Mouse (Mus musculus) frontal cortex, postnatal 10 days (tissue): Measurements from ENCODE around the gene Whrn.
A peak's percentile ranks its signal among the peaks of the same experiment; 100 is the strongest.

Experiments used
- DNase-seq, 2 experiments: peaks; one replicate each; pipeline ENCODE4 v3.0.0; 2022; ENCODE audit warnings: low spot score in 2 of 2, mixed read lengths in 1 of 2

Whrn gene

DNA sequence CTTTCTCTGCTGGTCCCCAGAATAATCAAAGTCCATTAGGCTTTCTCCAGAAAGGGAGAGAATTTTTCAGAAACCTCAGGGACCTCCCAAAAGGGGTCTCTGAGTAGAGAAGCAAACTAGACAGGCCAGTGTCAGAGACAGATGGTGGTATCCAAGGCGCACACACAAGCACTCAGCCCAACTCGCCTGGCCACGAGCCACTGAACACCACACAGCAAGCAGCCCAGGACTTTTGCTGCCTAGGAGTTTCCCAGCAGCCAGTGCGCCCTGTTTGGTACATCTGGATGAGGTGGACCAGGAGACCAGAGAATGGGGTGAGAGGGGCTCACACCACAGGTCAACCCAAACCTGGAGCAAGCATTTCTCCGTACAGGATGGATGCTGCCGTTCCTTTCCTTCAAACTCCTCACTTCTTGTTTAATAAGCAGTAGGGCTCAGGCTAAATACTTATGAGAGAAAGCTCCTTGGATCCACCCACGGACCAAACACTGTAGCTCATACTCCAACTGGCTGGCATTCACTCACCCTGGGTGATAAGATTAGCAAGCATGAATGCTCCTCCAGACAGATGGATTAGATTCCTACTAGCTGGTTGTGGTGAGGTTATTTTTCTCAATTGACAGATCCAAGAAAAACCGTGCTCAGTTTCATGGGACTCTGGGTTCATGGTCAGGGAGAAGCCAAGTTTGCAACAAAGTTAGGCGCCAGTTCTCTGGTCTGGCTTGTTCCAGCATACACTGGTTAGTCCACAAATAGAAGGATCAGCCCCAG is 2.3 kb downstream of the Whrn start:
- no peak for DNase-seq

- DNase-seq = no peak
Measured at GRCm38 (mm10) chr4:63491521-63491920, 4.3 kb downstream of the Whrn start.

DNA sequence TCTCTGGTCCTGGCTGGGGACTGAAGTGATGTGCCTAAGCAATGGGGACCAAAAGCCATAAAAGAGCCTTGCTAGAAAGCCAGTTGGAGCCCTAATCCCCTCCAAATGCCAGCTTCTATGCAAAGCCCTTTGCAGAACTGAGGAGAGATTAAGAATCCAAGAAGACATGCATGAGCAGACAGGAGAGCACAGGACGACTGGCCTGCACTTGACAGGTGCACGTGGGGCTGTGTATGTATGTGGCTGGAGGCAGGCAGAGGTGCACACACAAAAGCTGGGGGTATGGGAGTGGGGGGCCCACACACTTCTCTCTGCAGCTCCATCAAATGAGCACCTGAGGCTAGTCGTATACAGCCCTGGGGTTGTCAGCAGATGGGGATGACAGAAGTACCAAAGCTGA is 5.6 kb downstream of the Whrn start:
- DNase-seq = no peak

GRCm38 (mm10) chr4:63489676-63490075 is 6.1 kb downstream of the Whrn start:
- no peak for DNase-seq

GRCm38 (mm10) chr4:63487916-63488315 is 7.9 kb downstream of the Whrn start:
- DNase-seq = no peak

- no peak for DNase-seq
Measured at GRCm38 (mm10) chr4:63487256-63487655, 8.5 kb downstream of the Whrn start.

GRCm38 (mm10) chr4:63486523-63486922 is 9.3 kb downstream of the Whrn start:
- no peak for DNase-seq

DNA sequence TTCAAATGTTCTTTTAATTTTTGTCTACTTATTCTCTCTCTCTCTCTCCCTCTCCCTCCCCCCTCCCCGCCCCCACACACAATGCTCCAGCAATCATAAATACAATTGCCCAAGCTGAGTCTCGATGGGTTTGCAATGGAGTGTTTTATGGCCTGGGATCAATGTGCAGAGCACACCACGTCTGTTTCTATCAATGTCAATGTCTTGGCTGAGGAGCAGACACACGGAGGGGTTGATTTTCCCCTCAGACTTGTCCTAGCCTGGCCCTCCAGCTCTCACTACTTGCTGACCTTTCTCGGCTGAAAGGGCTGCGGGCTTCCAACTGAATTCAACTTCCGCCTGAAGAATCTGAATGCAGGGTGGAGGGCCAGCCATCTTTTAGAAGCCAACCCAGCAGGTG is 12.1 kb downstream of the Whrn start:
- DNase-seq = no peak

GRCm38 (mm10) chr4:63480845-63481167 is 15.0 kb downstream of the Whrn start:
- DNase-seq = no peak

DNA sequence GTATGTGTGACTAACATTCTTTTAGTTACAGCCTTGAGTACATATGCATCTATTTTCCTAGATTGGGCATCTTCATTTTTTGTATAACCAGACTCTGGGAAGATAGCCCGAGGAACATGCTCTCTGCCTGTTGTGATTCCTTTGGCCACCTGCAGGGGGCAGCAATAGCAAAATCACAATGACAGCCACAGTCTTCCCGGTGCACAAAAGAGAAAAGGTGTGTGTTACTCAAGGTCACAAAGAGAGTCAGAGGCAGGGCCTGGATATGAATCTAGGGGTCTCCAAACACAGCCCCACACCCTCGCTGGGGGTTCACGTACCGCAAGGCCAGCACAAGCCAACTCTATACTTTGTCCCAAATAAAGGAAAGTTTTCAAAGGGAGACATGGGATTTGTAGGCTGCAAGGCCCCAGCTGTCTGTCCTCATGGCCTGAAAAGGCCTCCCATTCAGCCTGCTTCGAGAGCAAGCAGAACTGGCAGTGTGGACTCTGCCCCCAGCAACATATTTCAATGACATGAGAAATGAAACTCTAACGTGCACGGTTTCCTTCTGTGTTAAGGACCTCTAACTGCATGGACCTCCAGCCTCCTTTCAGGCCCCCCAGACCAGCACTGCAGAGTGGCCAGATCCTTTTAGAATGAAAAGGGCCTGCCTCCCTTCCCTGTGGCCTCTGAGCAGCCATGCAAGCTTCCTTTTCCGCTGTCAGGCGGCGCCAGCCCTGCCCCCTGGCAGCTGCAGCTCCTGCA is 15.5 kb downstream of the Whrn start:
- peak in 1 of 2 experiments; percentile 36 for DNase-seq

- DNase-seq = no peak
Measured at GRCm38 (mm10) chr4:63478036-63478435, 17.8 kb downstream of the Whrn start.

DNA sequence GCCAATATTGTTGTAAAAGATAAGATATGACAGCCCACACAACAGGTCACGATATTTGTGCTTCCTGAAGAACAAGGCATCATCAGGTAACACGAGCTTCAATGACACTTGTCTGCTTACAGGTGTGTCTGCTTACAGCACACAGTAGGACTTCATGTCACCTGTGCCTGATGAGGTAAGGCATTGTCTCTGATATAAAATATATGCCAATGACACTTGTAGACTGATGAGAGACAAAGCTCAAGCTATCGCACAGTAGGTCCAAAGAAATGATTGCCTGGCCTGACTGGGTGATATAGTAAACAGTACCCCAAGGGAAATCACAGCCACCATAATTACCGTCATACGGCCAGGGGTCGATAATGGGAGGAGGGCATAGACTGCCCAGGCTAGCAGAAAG is 18.9 kb downstream of the Whrn start:
- no peak for DNase-seq

- DNase-seq = no peak
Measured at GRCm38 (mm10) chr4:63475208-63475607, 20.6 kb downstream of the Whrn start.

GRCm38 (mm10) chr4:63474439-63474838 is 21.4 kb downstream of the Whrn start:
- DNase-seq = no peak

DNA sequence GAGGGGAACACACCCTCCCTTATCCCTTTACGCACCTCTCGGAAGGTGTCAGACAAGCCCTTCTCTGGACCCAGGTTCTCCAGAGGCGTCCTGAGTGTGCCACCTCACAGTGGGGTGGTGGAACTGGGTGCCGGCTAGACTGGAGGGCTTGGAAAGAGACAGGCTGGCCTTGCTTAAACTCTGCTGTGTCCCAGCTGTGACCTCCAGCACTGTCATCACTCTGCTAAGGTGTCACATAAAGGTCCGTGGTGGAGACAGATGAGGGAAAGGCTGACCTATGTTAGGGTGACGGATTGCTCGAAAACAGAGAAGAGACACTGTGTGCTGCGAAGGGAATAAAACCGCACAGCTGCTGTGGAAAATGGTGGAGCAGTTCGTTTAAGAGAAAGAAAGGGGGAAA is 28.5 kb downstream of the Whrn start:
- no peak for DNase-seq

DNA sequence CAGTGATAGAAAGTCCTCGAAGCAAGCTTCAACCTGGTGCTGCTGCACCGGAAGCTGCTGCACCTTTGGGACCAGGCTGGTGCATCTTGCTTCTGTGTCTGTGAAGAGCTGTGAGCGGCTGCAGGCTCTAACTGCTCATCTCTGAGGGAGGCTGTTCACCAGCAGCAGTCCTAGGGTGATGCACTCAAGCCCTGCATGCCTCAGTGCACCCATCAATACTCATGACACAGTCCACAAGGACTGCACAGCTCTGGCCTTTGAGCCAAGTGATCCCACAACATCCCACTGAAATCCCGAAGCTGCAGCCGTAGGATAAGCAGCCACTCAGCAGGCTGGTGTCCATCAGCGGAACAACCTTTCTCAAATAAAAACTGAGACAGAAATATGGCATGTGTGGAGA is 29.6 kb downstream of the Whrn start:
- no peak for DNase-seq

DNA sequence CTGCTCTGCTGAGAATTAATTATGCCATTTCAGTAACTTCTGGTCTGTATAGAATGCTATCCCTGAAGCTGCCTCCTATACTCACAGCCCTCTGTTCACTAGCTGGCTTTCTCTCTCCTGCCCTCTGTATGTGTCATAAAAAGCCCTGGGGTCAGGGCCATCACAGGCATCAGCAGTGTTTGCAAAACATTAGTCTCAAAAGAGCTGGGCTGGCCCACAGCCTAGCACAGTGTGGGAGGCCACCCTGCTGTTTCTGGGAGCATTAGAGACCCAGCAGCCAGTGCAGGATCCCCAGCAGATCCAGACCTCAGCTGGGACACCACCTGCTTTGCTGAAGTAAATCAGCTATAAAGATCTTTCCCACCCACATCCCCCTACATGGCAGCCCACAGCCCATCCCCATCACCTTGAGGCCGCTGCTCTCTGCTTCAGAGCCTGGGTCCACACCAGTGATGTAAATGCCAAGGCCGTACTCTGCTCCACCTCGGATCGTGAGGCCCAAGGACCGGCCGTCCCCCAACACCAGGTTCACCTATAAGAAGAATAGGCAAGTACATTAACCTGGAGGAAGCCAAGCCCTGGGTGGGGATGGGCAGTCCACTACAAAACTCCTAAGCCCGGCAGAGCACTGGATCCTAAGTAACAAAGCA is 34.8 kb downstream of the Whrn start:
- no peak for DNase-seq

DNA sequence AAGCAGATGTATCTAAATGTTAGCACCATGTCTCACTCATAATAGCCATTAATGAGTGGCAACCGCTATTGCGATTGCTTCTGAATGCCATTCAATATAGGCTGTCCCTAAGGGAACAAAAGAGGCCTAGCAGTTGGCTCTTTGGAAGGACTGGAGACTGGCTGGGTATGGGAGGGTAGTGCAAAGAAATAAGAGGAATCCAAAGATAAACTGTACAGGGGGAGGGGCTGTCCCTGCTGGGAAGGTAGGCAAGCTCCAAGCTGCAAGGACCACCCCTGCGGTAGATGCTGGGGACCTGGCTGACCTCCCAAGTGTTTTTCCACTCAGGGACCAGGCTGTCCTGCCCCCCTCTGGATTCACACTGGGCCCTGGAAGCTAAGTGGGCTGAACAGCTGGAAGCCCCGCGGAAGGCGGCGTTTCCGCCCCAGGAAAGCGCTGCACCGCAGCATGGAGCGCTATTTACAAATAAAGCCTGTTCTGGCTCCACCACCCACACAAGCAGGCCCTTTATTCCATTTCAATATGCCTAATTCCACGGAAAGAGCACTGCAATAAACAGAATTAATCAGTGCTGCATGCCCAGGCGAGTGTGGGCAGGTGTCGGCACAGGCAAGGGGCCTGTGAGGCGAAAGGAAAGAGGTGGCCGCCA is 36.5 kb downstream of the Whrn start:
- peak in 1 of 2 experiments; percentile 27 for DNase-seq

GRCm38 (mm10) chr4:63456547-63456946 is 39.2 kb downstream of the Whrn start:
- DNase-seq = no peak

DNA sequence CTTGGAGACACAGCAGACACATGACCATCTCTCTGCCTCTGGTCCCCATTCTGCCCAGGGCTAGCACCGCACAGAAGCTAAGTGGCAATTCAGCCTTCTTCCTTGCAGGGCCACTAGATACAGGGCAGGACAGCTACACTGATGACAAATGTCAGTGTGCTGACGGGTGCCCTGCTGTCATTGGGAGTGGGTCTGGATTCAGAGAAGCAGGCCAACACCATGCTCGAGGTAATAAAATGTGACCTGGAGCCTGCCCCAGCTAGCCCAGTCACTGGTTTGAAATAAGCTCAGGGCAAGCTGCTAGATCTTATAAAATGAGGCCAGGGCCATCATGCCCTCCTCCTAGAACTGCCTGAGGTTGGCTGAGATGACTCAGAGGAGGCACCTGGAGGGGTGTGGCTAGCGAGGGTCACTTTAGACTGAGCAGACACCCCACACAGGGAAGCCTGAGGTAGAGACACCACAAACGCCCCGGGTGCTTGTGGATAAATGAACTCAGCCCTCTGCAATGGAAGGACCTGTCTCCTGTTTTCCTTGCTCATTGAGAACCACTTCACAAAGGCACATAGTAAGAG is 41.8 kb downstream of the Whrn start:
- DNase-seq = no peak

DNA sequence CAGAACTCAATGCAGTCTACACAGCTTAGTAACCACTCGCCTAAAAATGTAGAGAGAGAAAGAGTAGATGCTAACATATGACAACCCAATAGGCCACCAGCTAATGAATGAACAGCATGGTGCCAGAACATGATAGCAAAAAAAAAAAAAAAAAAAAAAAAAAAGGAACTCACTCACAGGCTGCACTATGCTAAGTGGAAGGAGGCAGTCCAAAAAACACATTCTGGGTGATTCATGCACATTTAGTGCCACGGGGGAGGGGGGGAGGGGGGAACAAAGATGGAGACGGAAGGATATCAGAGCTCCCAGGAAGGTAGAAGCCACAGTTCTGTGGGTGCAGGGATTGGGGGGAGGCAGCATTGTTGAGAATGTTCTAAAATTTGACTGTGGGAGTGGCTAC is 43.2 kb downstream of the Whrn start:
- DNase-seq = no peak

DNA sequence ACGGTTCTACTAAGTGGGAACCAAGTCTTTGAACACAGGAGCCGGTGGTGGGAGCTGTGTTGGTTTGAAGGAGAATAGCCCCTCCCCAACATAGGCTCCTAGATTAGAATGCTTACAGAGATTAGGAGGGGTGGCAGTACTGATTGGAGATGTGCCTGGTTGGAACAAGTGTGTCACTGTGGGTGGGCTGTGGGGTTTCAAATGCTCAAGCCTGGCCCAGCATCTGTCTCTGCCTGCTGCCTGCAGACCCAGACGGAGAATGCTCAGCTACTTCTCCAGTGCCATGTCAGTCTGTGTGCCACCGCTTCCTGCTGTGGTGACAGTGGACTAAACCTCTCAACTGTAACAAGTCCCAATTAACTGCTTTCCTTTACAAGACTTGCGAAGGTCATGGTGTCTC is 45.2 kb downstream of the Whrn start:
- no peak for DNase-seq
